In genomic region chr5:23655030-23655429, GRCm38 (mm10) we compare ENCODE assay signal across 15 mouse cellular contexts.
"Had no signal": no experiment of that assay in that cellular context is flagged by ENCODE, and none has a peak within 500 bp of the region (broad histone marks: within the 10 kb centered on the region; RNA-seq: fewer than 3 reads in every experiment).

No protein-coding gene starts in this region.

- H3K9me3 ChIP-seq: limb, embryonic 12.5 days; liver, embryonic 15.5 days; midbrain, embryonic 15.5 days; neural tube, embryonic 12.5 days had no signal

- H3K27ac ChIP-seq: limb, embryonic 12.5 days; liver, embryonic 15.5 days; midbrain, embryonic 15.5 days; neural tube, embryonic 12.5 days had no signal

- H3K9ac ChIP-seq: limb, embryonic 12.5 days; liver, embryonic 15.5 days; midbrain, embryonic 15.5 days; neural tube, embryonic 12.5 days had no signal

- H3K4me2 ChIP-seq: limb, embryonic 12.5 days; liver, embryonic 11.5 days; liver, embryonic 15.5 days; midbrain, embryonic 11.5 days; midbrain, embryonic 15.5 days; neural tube, embryonic 12.5 days had no signal

- H3K27me3 ChIP-seq: limb, embryonic 12.5 days; liver, embryonic 15.5 days; midbrain, embryonic 15.5 days; neural tube, embryonic 12.5 days had no signal

- ATAC-seq: intestine, postnatal 0 days; midbrain, embryonic 15.5 days had no signal

- DNase-seq: kidney, adult 8-10 months; kidney, postnatal 25 days; layer of hippocampus, adult 9-11 months; layer of hippocampus, postnatal 36 days; right cerebral cortex, postnatal 4 days; spleen, adult 18-20 months; thymus, adult 18-20 months; thymus, postnatal 14 days had no signal

- H3K4me1 ChIP-seq: limb, embryonic 12.5 days; liver, embryonic 15.5 days; midbrain, embryonic 15.5 days; neural tube, embryonic 12.5 days had no signal

- H3K4me3 ChIP-seq: limb, embryonic 12.5 days; liver, embryonic 15.5 days; midbrain, embryonic 15.5 days; neural tube, embryonic 12.5 days had no signal

- H3K36me3 ChIP-seq: limb, embryonic 12.5 days; liver, embryonic 15.5 days; midbrain, embryonic 15.5 days; neural tube, embryonic 12.5 days had no signal
